Mouse (Mus musculus) kidney, postnatal 4 days (tissue): Measurements from ENCODE around the gene 4933428M09Rik.
"Not testable (repeated sequence)": the region's sequence is repeated elsewhere in the genome, so short reads cannot be mapped to it uniquely, and the experiment has no call there.

ENCODE experiments used
- DNase-seq, 2 experiments: peaks; one replicate each; pipeline ENCODE4 v3.0.0; 2021; ENCODE audit warnings: mixed read lengths in 2 of 2

The 4933428M09Rik gene

DNA sequence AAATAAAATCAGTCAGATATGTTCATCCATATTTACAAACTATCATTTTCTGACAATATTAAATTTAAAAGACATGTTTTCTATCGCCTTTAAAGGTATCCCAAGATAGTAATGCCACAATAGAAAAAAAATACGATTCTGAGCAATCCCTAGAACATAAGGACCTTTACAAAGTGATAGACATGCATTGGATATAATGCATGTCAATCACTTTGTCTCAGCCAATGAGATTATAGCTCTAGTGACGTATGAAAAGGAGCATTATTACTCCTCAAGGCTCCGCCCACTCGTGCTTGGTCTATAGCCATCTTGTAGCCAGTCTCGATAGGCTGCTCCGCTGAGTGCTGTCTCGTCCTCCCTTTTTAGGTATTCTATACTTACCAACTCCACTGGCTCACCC, at the start of gene 4933428M09Rik:
TSS of gene 4933428M09Rik (plus strand) at position 301 of the 400 bp plus-strand sequence.
- DNase-seq = no peak

GRCm38 (mm10) chrX:139134031-139134430, 45.0 kb upstream of the 4933428M09Rik start:
- DNase-seq = peak; percentile 2 to 6

DNA sequence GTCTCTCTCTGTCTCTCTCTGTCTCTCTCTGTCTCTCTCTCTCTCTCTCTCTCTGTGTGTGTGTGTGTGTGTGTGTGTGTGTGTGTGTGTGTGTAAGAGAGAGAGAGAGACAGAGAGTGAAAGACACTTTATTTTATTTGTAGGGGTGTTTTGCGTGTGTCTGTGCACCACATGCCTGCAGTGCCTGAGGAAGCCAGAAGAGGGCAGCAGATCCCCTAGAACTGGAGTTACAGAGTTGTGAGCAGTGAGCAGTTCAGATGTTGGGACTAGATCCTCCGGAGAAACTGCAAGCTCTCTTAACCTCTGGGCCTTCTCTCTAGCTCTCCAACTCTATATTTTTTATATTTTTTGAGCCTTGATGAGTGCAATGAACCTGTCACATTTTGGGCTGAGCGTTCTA, 12.5 kb downstream of the 4933428M09Rik start:
- peak in 1 of 2 experiments; percentile 12 for DNase-seq

DNA sequence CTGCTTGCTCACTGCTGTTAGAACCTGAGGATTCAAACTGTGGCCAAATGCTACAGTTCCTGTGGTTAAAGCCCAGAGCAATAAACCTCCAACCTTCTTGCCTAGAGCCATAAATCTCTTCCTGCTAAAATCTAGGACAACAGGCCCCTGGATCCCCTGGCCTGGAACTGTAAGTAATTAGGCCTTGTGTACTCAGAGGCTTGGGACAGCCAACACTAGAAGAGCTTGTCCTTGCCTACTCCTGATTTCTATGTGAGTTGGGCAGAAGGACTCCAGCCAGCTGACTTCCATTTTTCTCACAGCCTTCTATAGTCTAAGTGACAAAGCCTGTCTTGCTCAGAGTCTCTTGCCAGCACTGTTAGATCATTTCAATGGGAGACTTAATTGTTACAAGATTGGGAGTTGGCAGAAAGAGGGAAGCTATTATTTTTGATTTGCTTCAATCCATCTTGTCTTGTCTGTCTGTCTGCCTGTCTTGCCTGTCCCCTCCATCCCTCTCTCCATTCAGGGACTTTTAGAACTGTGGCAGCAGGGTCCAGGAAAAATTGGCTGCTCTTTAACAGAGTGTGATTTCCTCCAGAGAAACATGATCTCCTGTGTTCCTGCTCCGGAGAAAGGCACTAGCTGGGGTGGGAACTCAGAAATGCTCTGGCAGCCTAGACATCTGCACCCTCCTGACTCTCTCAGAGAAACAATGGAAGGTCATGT, 15.7 kb downstream of the 4933428M09Rik start:
- DNase-seq = peak in 1 of 2 experiments; percentile 5

GRCm38 (mm10) chrX:139209191-139209828, 30.3 kb downstream of the 4933428M09Rik start:
- not testable (repeated sequence) for DNase-seq

DNA sequence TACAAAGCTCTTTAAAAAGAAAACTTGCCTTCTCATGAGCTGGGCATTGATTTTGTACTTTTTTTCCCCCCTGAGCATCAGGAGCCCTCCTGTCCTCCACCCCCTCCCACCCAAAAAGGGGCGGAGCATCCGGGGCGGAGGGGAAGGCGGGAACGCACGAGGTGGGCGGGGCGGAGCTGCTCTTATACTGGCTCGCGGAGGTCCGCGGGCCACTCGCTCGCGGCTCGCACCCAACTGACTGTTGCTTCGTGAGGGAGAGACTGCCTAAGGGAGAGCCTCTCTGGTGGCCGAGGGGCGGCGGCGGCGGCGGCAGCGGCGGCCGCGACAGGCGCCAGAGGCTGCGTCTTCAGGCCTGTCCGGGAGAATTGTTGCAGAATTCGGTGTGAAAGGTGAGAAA, 30.8 kb downstream of the 4933428M09Rik start, which contains the start of gene Mum1l1:
TSS of gene Mum1l1 (plus strand) at position 214 of the 397 bp plus-strand sequence.
- peak; percentile 82 to 85 for DNase-seq

GRCm38 (mm10) chrX:139214765-139215164, 35.7 kb downstream of the 4933428M09Rik start:
- DNase-seq = no peak

DNA sequence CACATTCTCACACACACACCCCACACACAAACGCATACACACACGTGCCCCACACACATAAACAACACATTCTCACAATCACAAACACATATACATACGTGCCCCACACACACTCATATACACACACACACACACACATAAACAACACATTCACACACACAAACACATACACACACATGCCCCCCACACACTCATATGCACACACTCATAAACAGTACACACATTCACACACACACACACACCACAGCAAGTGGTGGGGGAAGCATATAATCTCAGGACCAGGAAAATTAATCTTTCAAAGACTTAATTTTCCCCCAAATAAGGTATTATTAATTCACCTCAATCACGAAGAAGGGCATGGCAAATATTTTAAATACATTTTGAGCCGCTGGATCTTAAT, 37.4 kb downstream of the 4933428M09Rik start:
- no peak for DNase-seq

DNA sequence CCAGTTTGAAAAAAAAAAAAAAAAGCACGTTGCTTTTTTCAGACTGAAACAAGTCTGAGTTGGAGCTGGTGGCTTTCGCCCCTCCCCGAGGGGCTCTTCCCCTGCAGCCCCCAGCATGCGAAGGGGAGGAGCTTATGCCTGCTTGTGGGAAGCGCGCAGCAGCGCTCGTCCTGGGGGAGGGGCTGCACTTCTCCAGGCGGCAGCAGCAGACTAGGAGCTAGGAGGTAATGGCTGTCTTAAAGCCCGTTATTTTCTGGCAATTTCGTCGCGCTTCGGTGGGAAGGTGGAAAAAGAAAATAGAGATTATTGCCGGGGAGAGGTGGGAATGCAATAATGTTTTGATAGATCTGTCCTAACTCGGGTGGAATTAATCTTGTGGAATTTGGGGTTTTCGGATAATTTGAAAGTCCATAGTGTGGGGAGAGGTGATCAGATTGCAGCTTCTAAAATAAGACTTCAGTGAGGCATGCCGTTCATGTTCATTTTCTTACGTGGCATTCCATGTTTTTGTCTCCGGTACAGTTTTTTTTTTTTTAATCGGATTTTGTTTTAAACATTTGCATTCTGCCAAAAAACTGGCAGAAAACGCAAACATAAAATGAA, 38.1 kb downstream of the 4933428M09Rik start:
- DNase-seq = peak; percentile 66 to 79

DNA sequence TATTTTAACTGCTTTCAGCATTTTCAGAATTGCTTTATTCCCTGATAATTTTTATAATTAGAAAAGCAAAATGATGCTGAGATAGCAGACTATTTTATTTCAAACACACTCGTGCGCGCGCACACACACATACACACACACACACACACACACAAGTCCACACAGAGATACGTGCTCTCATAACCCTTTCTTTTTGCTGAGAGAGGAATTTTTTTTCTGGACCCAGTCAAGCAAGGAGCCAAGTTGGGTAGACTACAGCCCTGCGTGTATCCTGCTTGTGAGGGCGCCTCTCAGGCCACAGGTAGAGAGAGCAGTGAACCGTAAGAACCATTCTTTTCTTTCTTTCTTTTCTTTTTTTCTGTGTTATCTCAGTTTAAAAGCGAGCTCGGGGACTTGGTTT, 38.7 kb downstream of the 4933428M09Rik start:
- DNase-seq = peak in 1 of 2 experiments; percentile 5

- DNase-seq = peak; percentile 68 to 72
Measured at GRCm38 (mm10) chrX:139219017-139219416, 40.0 kb downstream of the 4933428M09Rik start.

- DNase-seq = no peak
Measured at GRCm38 (mm10) chrX:139220830-139221229, 41.8 kb downstream of the 4933428M09Rik start.

DNA sequence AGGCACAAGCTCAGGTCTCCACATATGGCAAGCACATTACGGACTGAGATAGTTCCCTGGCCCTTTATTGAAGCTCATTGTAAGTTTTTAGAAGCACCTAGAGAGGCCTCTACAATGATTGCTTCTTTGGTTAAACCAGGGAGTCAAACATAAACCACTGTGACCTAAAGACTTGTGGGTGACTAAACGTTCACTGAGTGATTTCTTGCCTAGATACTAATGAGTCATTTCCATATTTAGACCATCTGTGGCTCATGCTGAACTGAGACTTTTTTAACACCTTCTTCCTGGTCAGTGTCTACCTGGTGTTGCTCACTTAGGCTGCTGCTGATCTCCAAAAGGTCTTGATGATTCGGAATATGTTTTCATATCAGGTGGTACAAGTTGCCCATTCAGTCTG, 42.9 kb downstream of the 4933428M09Rik start:
- no peak for DNase-seq
